Mouse (Mus musculus) right cerebral cortex, adult 18-20 months (tissue): Measurements from ENCODE around the gene Adam21.
"Not testable (repeated sequence)": the region's sequence is repeated elsewhere in the genome, so short reads cannot be mapped to it uniquely, and the experiment has no call there.

ENCODE experiments used
- DNase-seq: peaks from one replicate; pipeline ENCODE4 v3.0.0; 2022; ENCODE audit warnings: mixed read lengths

Gene Adam21

DNA sequence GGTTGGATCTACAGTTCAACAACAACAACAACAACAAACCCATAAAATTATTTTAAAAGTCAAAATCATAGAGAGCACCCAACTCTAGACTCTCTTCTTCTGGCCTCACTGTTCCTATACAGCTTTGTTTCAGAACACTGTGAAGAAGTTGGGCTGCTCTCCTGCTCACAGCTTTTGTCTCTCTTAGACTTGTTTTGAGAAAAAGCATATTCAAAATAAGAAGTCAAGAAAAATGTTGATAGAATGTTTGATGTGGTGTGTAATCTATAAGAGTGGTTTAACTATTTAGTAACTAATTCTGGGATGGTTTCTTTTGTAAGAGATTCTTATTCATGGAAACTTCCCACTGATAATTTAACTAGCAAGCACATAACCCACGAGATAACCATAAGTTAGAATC, at the start of gene Adam21:
Adam21 (minus strand) TSS at position 101 of the 400 bp plus-strand sequence.
- DNase-seq, result no peak

GRCm38 (mm10) chr12:81616980-81617379, 48.7 kb upstream of the Adam21 start:
- DNase-seq, result peak; percentile 79

- DNase-seq, result peak; percentile 63
These were observed 47.5 kb upstream of the Adam21 start for GRCm38 (mm10) chr12:81615807-81616206.

DNA sequence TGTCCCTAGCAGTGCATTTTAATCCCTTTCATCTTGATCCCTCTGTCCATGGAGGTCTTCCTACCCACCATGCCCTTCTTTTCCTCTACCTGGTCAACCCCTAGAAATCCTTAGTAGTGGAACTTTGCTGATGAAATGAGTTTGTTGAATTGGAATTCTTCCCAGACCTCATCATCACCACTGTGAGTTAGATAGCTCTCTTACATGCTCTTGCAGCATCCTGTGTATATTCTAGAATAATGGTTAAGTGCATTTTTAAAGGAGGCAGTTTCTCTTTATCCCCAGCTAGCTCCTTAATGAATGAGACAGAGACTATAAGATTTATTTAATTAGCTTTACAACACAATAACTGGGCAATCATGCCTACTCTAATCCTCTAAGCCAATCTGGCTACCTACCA, 41.2 kb upstream of the Adam21 start:
- DNase-seq, result no peak

DNA sequence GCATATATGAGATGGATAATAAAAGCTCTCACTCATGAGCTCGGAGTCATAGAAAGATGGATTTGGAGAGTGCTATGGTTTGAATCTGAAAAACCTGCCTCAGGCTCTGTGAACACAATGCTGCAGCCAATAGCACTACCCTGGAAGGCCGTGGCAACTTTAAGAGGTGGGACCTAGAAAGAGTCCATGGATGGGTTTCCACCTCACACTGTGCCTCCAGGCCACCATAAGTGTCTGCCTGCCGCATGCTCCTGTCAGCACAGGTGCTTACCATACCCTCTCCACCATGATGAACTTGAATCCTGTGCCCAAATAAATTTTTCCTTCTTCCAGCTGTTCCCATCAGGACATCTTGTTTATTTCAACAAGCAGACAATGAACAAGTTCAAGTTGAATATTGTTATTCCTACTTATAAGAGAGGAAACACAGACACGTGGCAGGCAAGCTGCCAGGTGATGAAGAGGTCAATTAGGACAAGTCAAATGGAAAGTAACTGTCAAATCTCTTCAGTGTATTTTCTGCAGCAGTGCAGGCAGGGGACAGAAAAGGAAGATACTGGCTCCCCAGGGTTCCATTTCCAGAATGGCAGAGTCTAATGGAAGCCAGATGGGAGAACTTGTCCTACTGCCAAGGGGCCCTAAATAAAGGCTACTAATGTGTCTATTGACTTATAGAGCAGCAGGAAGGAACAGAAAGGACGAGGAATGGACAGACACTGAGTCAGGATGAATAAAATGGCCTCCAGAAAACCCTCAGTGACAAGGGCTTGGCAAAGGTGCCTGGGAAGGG, 36.9 kb upstream of the Adam21 start:
- no peak for DNase-seq

GRCm38 (mm10) chr12:81596547-81597262, 28.4 kb upstream of the Adam21 start:
- DNase-seq, result no peak

GRCm38 (mm10) chr12:81594902-81595671, 26.8 kb upstream of the Adam21 start, which contains the start of gene Med6:
Gene Med6, minus strand, starts transcription at chr12:81595008.
- DNase-seq, result peak; percentile 93

GRCm38 (mm10) chr12:81567931-81568330, 343 bp downstream of the Adam21 start:
- no peak for DNase-seq

DNA sequence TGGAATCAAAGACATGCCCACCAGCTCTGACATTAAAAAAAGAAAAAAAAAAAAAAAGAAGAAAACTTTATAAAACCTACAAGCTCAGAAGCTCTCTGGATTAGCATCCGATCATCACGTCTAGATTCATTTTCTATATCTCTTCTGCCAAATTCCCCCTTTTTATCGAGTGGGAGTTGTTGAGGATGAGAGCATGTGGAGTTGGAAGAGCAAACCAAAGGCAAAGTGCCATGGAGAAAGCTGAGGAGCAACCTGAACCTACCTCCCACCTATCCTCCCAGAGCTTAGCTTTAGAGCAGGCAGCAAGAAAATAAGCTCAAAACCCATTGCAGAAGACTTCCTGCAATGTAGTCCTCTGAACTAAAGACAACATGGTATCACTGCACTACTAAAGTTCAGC, 4.1 kb downstream of the Adam21 start:
- peak; percentile 18 for DNase-seq

DNA sequence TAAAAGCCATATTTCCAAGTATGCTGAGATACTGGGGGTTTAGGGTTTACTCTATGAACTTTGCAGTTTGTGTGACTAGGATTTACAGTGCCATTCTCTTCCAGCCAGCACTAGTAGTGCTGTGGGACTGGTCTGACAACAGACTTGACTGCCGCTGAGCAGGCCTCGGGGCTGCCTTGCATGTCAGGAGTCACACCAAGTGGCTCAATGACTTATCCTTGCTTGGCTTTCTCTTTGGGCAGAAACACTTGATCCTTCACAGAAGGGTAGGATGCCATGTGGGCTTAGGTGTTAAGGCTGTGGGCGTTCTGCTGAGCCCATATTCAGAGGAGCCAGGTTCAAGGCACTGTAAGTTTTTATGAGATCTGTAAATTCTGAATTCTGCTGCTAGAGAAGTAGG, 19.0 kb downstream of the Adam21 start:
- no peak for DNase-seq

DNA sequence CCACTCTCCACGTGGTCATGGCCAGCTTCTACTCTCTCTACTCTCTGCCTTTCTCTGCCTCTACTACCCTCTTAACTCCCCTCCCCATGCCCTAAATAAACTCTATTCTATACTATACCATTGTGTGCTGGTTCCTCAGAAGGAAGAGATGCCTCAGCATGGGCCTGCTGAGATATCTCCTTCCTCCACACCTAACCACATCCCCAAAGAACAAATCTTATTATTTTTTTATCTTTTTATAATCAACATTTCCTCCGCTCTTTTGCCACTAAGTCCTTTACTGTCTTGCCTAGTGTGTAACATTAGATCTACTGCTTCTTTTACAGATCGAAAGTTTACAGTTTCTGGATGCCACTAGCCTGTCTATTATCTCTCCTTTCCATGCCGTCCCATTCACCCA, 21.1 kb downstream of the Adam21 start:
- DNase-seq, result no peak

GRCm38 (mm10) chr12:81533029-81533419, 35.2 kb downstream of the Adam21 start:
- DNase-seq, result no peak

DNA sequence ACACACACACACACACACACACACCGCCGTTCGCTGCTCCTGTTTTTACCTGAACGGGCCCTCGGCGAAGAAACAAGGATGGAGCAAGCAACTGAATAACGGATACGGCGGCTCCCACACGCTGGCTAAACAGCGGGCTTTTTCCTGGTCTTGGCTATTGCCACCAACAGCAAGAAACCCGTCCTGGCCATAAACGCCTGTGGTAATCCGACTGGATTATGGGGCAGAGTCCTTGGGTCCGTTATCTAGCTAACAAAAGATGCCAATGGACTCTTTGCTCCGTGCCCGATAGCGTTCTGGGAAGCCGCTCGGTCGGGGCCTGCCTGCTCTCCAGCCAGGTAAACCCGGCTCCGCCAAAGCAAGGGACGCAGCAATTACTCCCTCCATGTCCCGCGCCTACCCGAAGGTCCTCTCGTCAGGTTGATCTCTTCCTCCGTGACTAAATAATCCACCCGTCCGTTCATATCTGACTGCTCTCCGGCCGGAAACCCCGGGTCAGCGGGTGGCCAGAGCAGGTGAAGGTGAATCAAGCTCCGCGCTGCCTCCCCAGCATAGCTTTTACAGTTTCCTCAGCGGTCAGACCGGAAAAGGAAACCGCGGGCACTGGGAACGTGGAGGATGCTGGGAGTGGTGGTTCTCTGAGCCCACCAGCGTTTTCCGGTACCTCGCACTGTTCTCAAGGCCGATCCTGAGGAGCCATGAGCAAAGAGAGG, 35.8 kb downstream of the Adam21 start, which contains the start of the genes Gm20498 and Synj2bp:
Gm20498 (minus strand) TSS at position 590 of the 713 bp plus-strand sequence.
Synj2bp (minus strand) TSS at position 596 of the 713 bp plus-strand sequence.
- DNase-seq, result peak; percentile 91

- not testable (repeated sequence) for DNase-seq
These were observed 37.7 kb downstream of the Adam21 start for GRCm38 (mm10) chr12:81530587-81530986.
